Mouse (Mus musculus): ENCODE measurements at regions not wholly inside any gene's neighbourhood (a gene's known extent, or its start where the extent isn't known, plus 50 kb on each side); places are given as distances from the start of the nearest gene placed in this dataset.

- no peaks in the 10 kb centered on the region for H3K36me3 ChIP-seq (ENCODE audit: control insufficient read depth, insufficient read depth)
- H3K4me3 ChIP-seq = no peak overlapping the region
- no peaks in the 10 kb centered on the region for H3K27me3 ChIP-seq (ENCODE audit: control insufficient read depth, insufficient read depth, insufficient read length)
- no peak overlapping the region for H3ac ChIP-seq (ENCODE audit: control insufficient read depth, insufficient read length)
- TF ChIP-seq SRF (IDR thresholded peaks at IDR 0.05; ENCODE audit: control insufficient read depth, insufficient read length, low read depth) = no peak
- TF ChIP-seq MYOD1 (IDR thresholded peaks at IDR 0.05; ENCODE audit: control insufficient read depth in 1 of 3, insufficient read length in 2 of 3, low read depth in 2 of 3) = peak in 2 of 3 experiments; percentile 39 to 66
- no peak for TF ChIP-seq TCF3 (IDR thresholded peaks at IDR 0.05; ENCODE audit: insufficient read length, low read depth)
- TF ChIP-seq MYOG (IDR thresholded peaks at IDR 0.05; ENCODE audit: control insufficient read depth in 1 of 3, insufficient read depth in 1 of 3, insufficient read length in 2 of 3, low read depth in 2 of 3) = peak in 1 of 3 experiments; percentile 76
- TF ChIP-seq POLR2AphosphoS2 (IDR thresholded peaks at IDR 0.05; ENCODE audit: insufficient read length, low read depth) = no peak
- TF ChIP-seq MAX (IDR thresholded peaks at IDR 0.05; ENCODE audit: low read depth) = no peak
- no peak for TF ChIP-seq POLR2A (IDR thresholded peaks at IDR 0.05; ENCODE audit: insufficient read length, low read depth)
- no peak for TF ChIP-seq CEBPB (IDR thresholded peaks at IDR 0.05; ENCODE audit: insufficient read depth, poor library complexity, severe bottlenecking)
- no peak for TF ChIP-seq USF1 (IDR thresholded peaks at IDR 0.05; ENCODE audit: low read depth)
- peak; percentile 36 for TF ChIP-seq TCF12 (IDR thresholded peaks at IDR 0.05; ENCODE audit: insufficient read depth, poor library complexity, severe bottlenecking)
- TF ChIP-seq E2F4 (IDR thresholded peaks at IDR 0.05; ENCODE audit: insufficient read depth) = no peak
- no peak for TF ChIP-seq REST (IDR thresholded peaks at IDR 0.05; ENCODE audit: insufficient read depth, insufficient read length)
- H3K79me2 ChIP-seq (ENCODE audit: control insufficient read depth, insufficient read depth) = no peaks in the 10 kb centered on the region
- H3K4me2 ChIP-seq (ENCODE audit: low read depth) = peak overlapping the region; percentile 28
Measured at GRCm38 (mm10) chr7:145106494-145106849, 101.4 kb downstream of the 1810010D01Rik start.

- H3K4me2 ChIP-seq (ENCODE audit: low read depth) = peak overlapping the region; percentile 57
- no peak overlapping the region for H3K4me3 ChIP-seq
- no peaks in the 10 kb centered on the region for H3K27me3 ChIP-seq (ENCODE audit: control insufficient read depth, insufficient read depth, insufficient read length)
- no peaks in the 10 kb centered on the region for H3K79me2 ChIP-seq (ENCODE audit: control insufficient read depth, insufficient read depth)
- no peak overlapping the region for H3ac ChIP-seq (ENCODE audit: control insufficient read depth, insufficient read length)
- TF ChIP-seq USF1 (IDR thresholded peaks at IDR 0.05; ENCODE audit: low read depth) = no peak
- TF ChIP-seq MAX (IDR thresholded peaks at IDR 0.05; ENCODE audit: low read depth) = no peak
- TF ChIP-seq POLR2AphosphoS2 (IDR thresholded peaks at IDR 0.05; ENCODE audit: insufficient read length, low read depth) = no peak
- TF ChIP-seq REST (IDR thresholded peaks at IDR 0.05; ENCODE audit: insufficient read depth, insufficient read length) = no peak
- TF ChIP-seq TCF12 (IDR thresholded peaks at IDR 0.05; ENCODE audit: insufficient read depth, poor library complexity, severe bottlenecking) = no peak
- TF ChIP-seq TCF3 (IDR thresholded peaks at IDR 0.05; ENCODE audit: insufficient read length, low read depth) = no peak
- no peak for TF ChIP-seq MYOG (IDR thresholded peaks at IDR 0.05; ENCODE audit: control insufficient read depth in 1 of 3, insufficient read depth in 1 of 3, insufficient read length in 2 of 3, low read depth in 2 of 3)
- no peak for TF ChIP-seq MYOD1 (IDR thresholded peaks at IDR 0.05; ENCODE audit: control insufficient read depth in 1 of 3, insufficient read length in 2 of 3, low read depth in 2 of 3)
- TF ChIP-seq SRF (IDR thresholded peaks at IDR 0.05; ENCODE audit: control insufficient read depth, insufficient read length, low read depth) = no peak
- TF ChIP-seq POLR2A (IDR thresholded peaks at IDR 0.05; ENCODE audit: insufficient read length, low read depth) = no peak
- no peak for TF ChIP-seq CEBPB (IDR thresholded peaks at IDR 0.05; ENCODE audit: insufficient read depth, poor library complexity, severe bottlenecking)
- no peak for TF ChIP-seq E2F4 (IDR thresholded peaks at IDR 0.05; ENCODE audit: insufficient read depth)
- no peaks in the 10 kb centered on the region for H3K36me3 ChIP-seq (ENCODE audit: control insufficient read depth, insufficient read depth)
Measured at GRCm38 (mm10) chr7:145105831-145106493, 102.0 kb downstream of the 1810010D01Rik start.

- TF ChIP-seq MYOD1 (IDR thresholded peaks at IDR 0.05; ENCODE audit: control insufficient read depth in 1 of 3, insufficient read length in 2 of 3, low read depth in 2 of 3) (no peak), E2F4 (IDR thresholded peaks at IDR 0.05; ENCODE audit: insufficient read depth) (no peak), USF1 (IDR thresholded peaks at IDR 0.05; ENCODE audit: low read depth) (no peak), MAX (IDR thresholded peaks at IDR 0.05; ENCODE audit: low read depth) (no peak), MYOG (IDR thresholded peaks at IDR 0.05; ENCODE audit: control insufficient read depth in 1 of 3, insufficient read depth in 1 of 3, insufficient read length in 2 of 3, low read depth in 2 of 3) (no peak), CEBPB (IDR thresholded peaks at IDR 0.05; ENCODE audit: insufficient read depth, poor library complexity, severe bottlenecking) (no peak)
- H3K27me3 ChIP-seq (ENCODE audit: control insufficient read depth, insufficient read depth, insufficient read length) = no peaks in the 10 kb centered on the region
- H3K4me2 ChIP-seq (ENCODE audit: low read depth) = no peak overlapping the region
- no peaks in the 10 kb centered on the region for H3K79me2 ChIP-seq (ENCODE audit: control insufficient read depth, insufficient read depth)
- no peak overlapping the region for H3K4me3 ChIP-seq
- H3K36me3 ChIP-seq (ENCODE audit: control insufficient read depth, insufficient read depth) = no peaks in the 10 kb centered on the region
- H3ac ChIP-seq (ENCODE audit: control insufficient read depth, insufficient read length) = no peak overlapping the region
Measured at GRCm38 (mm10) chr7:145102692-145103091, 105.2 kb downstream of the 1810010D01Rik start.

- H3K27me3 ChIP-seq (ENCODE audit: control insufficient read depth, insufficient read depth, insufficient read length) = no peaks in the 10 kb centered on the region
- TF ChIP-seq MAX (IDR thresholded peaks at IDR 0.05; ENCODE audit: low read depth) = no peak
- no peak for TF ChIP-seq POLR2AphosphoS2 (IDR thresholded peaks at IDR 0.05; ENCODE audit: insufficient read length, low read depth)
- TF ChIP-seq POLR2A (IDR thresholded peaks at IDR 0.05; ENCODE audit: insufficient read length, low read depth) = no peak
- TF ChIP-seq MYOD1 (IDR thresholded peaks at IDR 0.05; ENCODE audit: control insufficient read depth in 1 of 3, insufficient read length in 2 of 3, low read depth in 2 of 3) = peak in 2 of 3 experiments; percentile 72 to 77
- TF ChIP-seq E2F4 (IDR thresholded peaks at IDR 0.05; ENCODE audit: insufficient read depth) = no peak
- TF ChIP-seq REST (IDR thresholded peaks at IDR 0.05; ENCODE audit: insufficient read depth, insufficient read length) = no peak
- TF ChIP-seq TCF12 (IDR thresholded peaks at IDR 0.05; ENCODE audit: insufficient read depth, poor library complexity, severe bottlenecking) = peak; percentile 9
- TF ChIP-seq MYOG (IDR thresholded peaks at IDR 0.05; ENCODE audit: control insufficient read depth in 1 of 3, insufficient read depth in 1 of 3, insufficient read length in 2 of 3, low read depth in 2 of 3) = peak in 2 of 3 experiments; percentile 73 to 94
- no peak for TF ChIP-seq CEBPB (IDR thresholded peaks at IDR 0.05; ENCODE audit: insufficient read depth, poor library complexity, severe bottlenecking)
- H3K4me3 ChIP-seq = no peak overlapping the region
- no peak overlapping the region for H3ac ChIP-seq (ENCODE audit: control insufficient read depth, insufficient read length)
- H3K4me2 ChIP-seq (ENCODE audit: low read depth) = no peak overlapping the region
- H3K36me3 ChIP-seq (ENCODE audit: control insufficient read depth, insufficient read depth) = no peaks in the 10 kb centered on the region
- H3K79me2 ChIP-seq (ENCODE audit: control insufficient read depth, insufficient read depth) = no peaks in the 10 kb centered on the region
Measured at GRCm38 (mm10) chr7:145102216-145102615, 105.7 kb downstream of the 1810010D01Rik start.

Measured in myocyte (in vitro differentiated cells).